Mouse (Mus musculus): ENCODE data around the gene Pold1. TPM values are rescaled to one million over a fixed set of nuclear protein-coding genes. Genes with fewer than 3 reads are reported as not detected.

The Pold1 gene
- polyA plus RNA-seq, 1 experiment from 2014 or later, result 184 TPM

GRCm38 (mm10) chr7:44484109-44484508 lies 64.5 kb downstream of the Pold1 start:
- Histone ChIP-seq H3K4me3 (no peak overlapping the region), H3K27me3 (ENCODE audit: low read depth, poor library complexity, severe bottlenecking) (peaks cover 39% of the 10 kb centered on the region)
- 100% methylated on average over 1 of the region's 1 CpGs for WGBS

GRCm38 (mm10) chr7:44482836-44483435 lies 65.7 kb downstream of the Pold1 start:
- no peak for DNase-seq (ENCODE audit: low spot score)
- Histone ChIP-seq H3K9me3 (replicated peaks) (no peaks in the 10 kb centered on the region), H3K27ac (no peak overlapping the region), H3K36me3 (no peaks in the 10 kb centered on the region), H3K4me3 (no peak overlapping the region), H3K4me1 (no peaks in the 10 kb centered on the region), H3K27me3 (ENCODE audit: low read depth, poor library complexity, severe bottlenecking) (peaks cover 51% of the 10 kb centered on the region)
- WGBS, result 72% methylated on average over 3 of the region's 3 CpGs

More at GRCm38 (mm10) chr7:44484109-44484508, 64.5 kb downstream of the Pold1 start:
- Histone ChIP-seq H3K36me3 (peaks cover 9% of the 10 kb centered on the region), H3K4me1 (no peaks in the 10 kb centered on the region), H3K9me3 (replicated peaks) (no peaks in the 10 kb centered on the region), H3K27ac (no peak overlapping the region)
- DNase-seq (ENCODE audit: low spot score), result no peak

Small RNAs within 50 kb of the gene (microRNA-seq; reads per million reads assigned to microRNA genes)
- 0.88 reads per million for gene Mir7053

Other genes with a start within 250 kb of the Pold1 start
- 1.1 and 1.7 TPM in 2 replicates for gene Clec11a, start 241.9 kb downstream of the Pold1 start, polyA plus RNA-seq (2016; fragmentation: Nextera tagmentation; extraction: Ambion mirVana)
- gene Shank1, start 238.6 kb downstream of the Pold1 start, polyA plus RNA-seq (2016; fragmentation: Nextera tagmentation; extraction: Ambion mirVana), result 0.31 and 0.40 TPM in 2 replicates
- 1.1 and 1.9 TPM in 2 replicates for gene Syt3, start 164.7 kb downstream of the Pold1 start, polyA plus RNA-seq (2016; fragmentation: Nextera tagmentation; extraction: Ambion mirVana)
- gene 1700008O03Rik, start 163.0 kb downstream of the Pold1 start, polyA plus RNA-seq (2016; fragmentation: Nextera tagmentation; extraction: Ambion mirVana), result 0.50 and 0.68 TPM in 2 replicates
- 0.06 and 0.21 TPM in 2 replicates for gene Lrrc4b, start 119.8 kb downstream of the Pold1 start, polyA plus RNA-seq (2016; fragmentation: Nextera tagmentation; extraction: Ambion mirVana)
- not detected in 2 replicates for gene Aspdh, start 83.5 kb downstream of the Pold1 start, polyA plus RNA-seq (2016; fragmentation: Nextera tagmentation; extraction: Ambion mirVana)
- gene Josd2, start 80.9 kb downstream of the Pold1 start, polyA plus RNA-seq (2016; fragmentation: Nextera tagmentation; extraction: Ambion mirVana), result 72.6 and 73.3 TPM in 2 replicates
- gene Emc10, start 52.3 kb downstream of the Pold1 start, polyA plus RNA-seq (2016; fragmentation: Nextera tagmentation; extraction: Ambion mirVana), result 78.6 and 91.4 TPM in 2 replicates
- gene Fam71e1, start 52.3 kb downstream of the Pold1 start, polyA plus RNA-seq (2016; fragmentation: Nextera tagmentation; extraction: Ambion mirVana), result 10.6 and 16.5 TPM in 2 replicates
- 0.05 and 0.11 TPM in 2 replicates for gene Mybpc2, start 24.2 kb downstream of the Pold1 start, polyA plus RNA-seq (2016; fragmentation: Nextera tagmentation; extraction: Ambion mirVana)
- gene Spib, start 16.8 kb downstream of the Pold1 start, polyA plus RNA-seq (2016; fragmentation: Nextera tagmentation; extraction: Ambion mirVana), result 0.20 TPM in 1 of 2 replicates, not detected in the other
- gene Nr1h2, start 5.1 kb upstream of the Pold1 start, polyA plus RNA-seq (2016; fragmentation: Nextera tagmentation; extraction: Ambion mirVana), result 74.5 and 82.2 TPM in 2 replicates
- gene Napsa, start 23.5 kb upstream of the Pold1 start, polyA plus RNA-seq (2016; fragmentation: Nextera tagmentation; extraction: Ambion mirVana), result 0.14 and 0.20 TPM in 2 replicates
- 0.21 and 0.28 TPM in 2 replicates for gene Kcnc3, start 41.8 kb upstream of the Pold1 start, polyA plus RNA-seq (2016; fragmentation: Nextera tagmentation; extraction: Ambion mirVana)
- gene Myh14, start 122.0 kb upstream of the Pold1 start, polyA plus RNA-seq (2016; fragmentation: Nextera tagmentation; extraction: Ambion mirVana), result 0.63 and 1.8 TPM in 2 replicates
- not detected in 2 replicates for gene Izumo2, start 159.9 kb upstream of the Pold1 start, polyA plus RNA-seq (2016; fragmentation: Nextera tagmentation; extraction: Ambion mirVana)
- 37.7 and 38.1 TPM in 2 replicates for gene Vrk3, start 199.6 kb upstream of the Pold1 start, polyA plus RNA-seq (2016; fragmentation: Nextera tagmentation; extraction: Ambion mirVana)
- 2.6 and 3.1 TPM in 2 replicates for gene Zfp473, start 202.2 kb upstream of the Pold1 start, polyA plus RNA-seq (2016; fragmentation: Nextera tagmentation; extraction: Ambion mirVana)

Data from limb, embryonic 10.5 days (tissue).